Mouse (Mus musculus) mouse embryonic stem cell (cell line): ENCODE data around the gene Rasip1.

ENCODE experiments used
- in situ Hi-C, 2 experiments: fragments of 300-500 bp; cut with MboI; formaldehyde crosslinking; loops; 1 replicate in 1 of 2; 3 replicates in 1 of 2; pipeline ENCODE4 v1.14.3; 2019 to 2020; ENCODE audit warnings: low sequenced_read_pairs in 2 of 2, low pct_unique_long_range_greater_than_20kb in 1 of 2, mixed read lengths in 1 of 2; ENCODE audit not compliant: unreplicated experiment in 1 of 2

The Rasip1 gene

DNA sequence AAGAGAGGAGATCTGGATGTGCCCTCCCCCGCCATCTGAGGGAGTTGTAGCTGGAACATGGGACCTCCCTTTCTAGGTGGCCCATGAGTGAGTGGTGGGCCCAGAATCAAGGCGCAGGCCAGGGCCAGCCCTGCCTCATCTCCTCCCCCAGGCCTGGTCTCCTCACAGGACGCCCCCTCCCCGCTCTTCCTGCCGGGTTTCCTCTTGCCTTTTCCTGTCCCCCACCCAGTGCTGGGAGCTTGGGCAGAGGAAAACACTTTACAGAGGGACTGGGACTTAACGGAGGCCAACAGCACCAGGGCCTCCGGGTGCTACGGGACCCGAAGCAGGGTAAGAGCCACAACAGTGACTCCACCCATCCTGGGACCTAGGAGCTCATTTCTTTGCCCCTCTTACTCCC is at the start of gene Rasip1:
Gene Rasip1 (plus strand): TSS at position 228 of the 400 bp plus-strand sequence.
- in situ Hi-C loops = no loop called here

DNA sequence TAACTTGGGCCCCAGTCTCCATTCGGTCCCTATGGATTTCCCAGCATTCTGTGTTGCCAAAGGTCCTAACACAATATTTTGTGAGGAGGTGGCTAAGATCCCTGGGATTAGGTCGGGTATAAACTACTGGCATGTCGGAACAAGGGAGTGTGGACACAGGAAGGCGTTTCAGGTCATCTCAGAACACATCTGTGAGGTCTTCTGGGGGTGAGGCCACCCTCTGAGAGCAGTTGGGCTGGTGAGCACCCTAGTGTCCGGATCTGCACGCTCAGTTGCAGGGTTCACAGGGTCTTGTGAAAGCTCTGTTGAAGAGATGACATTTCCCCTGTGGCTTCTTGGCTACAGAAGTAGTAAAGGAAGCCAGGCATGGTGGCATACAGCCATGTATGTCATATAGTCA is 41.4 kb upstream of the Rasip1 start:
- in situ Hi-C loops = no loop called here

GRCm38 (mm10) chr7:45587631-45588592 is 39.4 kb upstream of the Rasip1 start:
- in situ Hi-C loops = no loop called here

- in situ Hi-C loops = no loop called here
Measured at GRCm38 (mm10) chr7:45589173-45589572, 38.1 kb upstream of the Rasip1 start.

- in situ Hi-C loops = loop anchor here in 1 of 2 experiments (5.0 kb wide), 1 partner anchor 123 kb away; the partner anchor contains the start of gene Bax
Measured at GRCm38 (mm10) chr7:45589898-45590297, 37.4 kb upstream of the Rasip1 start.

DNA sequence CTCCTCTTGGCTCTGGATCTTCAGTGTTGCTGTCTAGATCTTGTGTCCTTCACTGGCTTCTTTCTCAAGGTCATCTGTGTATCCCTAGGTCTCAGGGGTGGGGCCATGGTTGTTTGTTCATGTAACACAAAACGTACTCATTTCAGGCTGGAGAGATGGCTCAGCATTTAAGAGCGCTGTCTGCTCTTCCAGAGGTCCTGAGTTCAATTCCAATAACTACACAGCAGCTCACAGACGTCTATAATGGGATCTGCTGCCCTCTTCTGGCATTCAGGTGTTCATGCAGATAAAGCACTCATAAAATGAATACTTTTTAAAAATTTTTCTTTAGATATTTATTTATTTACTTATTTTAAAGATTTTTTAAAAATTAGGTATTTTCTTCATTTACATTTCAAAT is 36.4 kb upstream of the Rasip1 start:
- in situ Hi-C loops = loop anchor here in 1 of 2 experiments (5.0 kb wide), 1 partner anchor 124 kb away; the partner anchor contains the start of gene Bax

- in situ Hi-C loops = loop anchor here in 1 of 2 experiments (5.0 kb wide), 1 partner anchor 125 kb away; the partner anchor contains the start of gene Bax
Measured at GRCm38 (mm10) chr7:45591880-45592279, 35.4 kb upstream of the Rasip1 start.

GRCm38 (mm10) chr7:45593118-45593815 is 34.0 kb upstream of the Rasip1 start:
- in situ Hi-C loops = loop anchor here in 1 of 2 experiments (5.0 kb wide), 1 partner anchor 126 kb away; the partner anchor contains the start of gene Bax

- in situ Hi-C loops = no loop called here
Measured at GRCm38 (mm10) chr7:45595176-45595575, 32.1 kb upstream of the Rasip1 start.

DNA sequence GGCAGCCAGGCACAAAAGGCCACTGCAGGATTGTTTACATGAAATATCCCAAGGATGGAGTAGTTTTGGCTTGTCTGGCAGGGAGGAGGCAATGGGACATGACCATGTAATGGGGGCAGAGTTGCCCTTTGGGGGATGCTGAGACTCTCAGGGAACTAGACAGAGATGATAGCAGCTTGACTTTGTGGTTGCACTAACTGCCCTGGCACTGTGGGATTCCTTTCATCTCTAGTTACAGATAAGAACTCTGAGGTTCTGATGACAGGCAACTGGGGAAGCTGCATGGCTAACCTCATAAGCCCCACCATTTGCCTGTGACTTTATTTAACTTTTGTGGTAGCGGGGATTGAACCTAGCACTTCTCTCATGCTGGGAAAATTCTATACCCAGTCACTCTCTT is 31.2 kb upstream of the Rasip1 start:
- in situ Hi-C loops = no loop called here

- in situ Hi-C loops = no loop called here
Measured at GRCm38 (mm10) chr7:45597013-45597412, 30.3 kb upstream of the Rasip1 start.

GRCm38 (mm10) chr7:45597527-45597926 is 29.8 kb upstream of the Rasip1 start:
- in situ Hi-C loops = no loop called here

GRCm38 (mm10) chr7:45598960-45599879 is 28.1 kb upstream of the Rasip1 start:
- in situ Hi-C loops = no loop called here

DNA sequence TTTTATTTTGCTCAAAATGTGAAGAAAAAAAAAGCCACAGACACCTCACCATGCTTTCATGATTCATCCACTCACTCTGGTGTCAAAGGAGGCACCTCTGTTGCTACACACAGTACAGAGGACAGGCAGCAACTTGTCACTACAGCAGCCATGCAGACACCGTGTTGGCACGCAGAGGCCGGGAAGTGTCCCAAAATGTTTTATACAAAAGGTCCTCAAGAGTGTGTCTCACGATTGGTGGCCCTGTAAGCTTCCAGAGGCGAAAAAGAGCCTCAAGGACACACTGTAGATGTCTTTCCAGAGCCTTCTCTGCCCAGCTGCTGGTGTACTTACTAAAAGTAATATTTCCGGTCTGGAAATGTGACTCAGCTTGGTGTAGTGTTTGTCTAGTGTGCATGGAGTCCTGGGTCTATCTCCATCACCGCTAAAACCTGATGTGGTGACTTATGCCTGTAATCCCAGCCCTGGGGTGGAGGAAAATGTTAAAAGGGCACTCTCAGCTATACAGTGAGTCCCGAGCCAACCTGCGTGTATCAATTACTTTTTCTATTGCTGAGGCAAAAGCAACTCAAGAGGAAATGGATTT is 21.5 kb upstream of the Rasip1 start:
- in situ Hi-C loops = no loop called here

- in situ Hi-C loops = no loop called here
Measured at GRCm38 (mm10) chr7:45609511-45609910, 17.8 kb upstream of the Rasip1 start.

GRCm38 (mm10) chr7:45616277-45616676 is 11.0 kb upstream of the Rasip1 start:
- in situ Hi-C loops = no loop called here

GRCm38 (mm10) chr7:45617042-45617695 is 10.1 kb upstream of the Rasip1 start, which contains the start of gene Fut1:
TSS of gene Fut1 (plus strand) at chr7:45617289.
- in situ Hi-C loops = no loop called here
